Mouse (Mus musculus): ENCODE measurements around the gene Cdhr2. TPM values are rescaled to one million over a fixed set of nuclear protein-coding genes. Genes with fewer than 3 reads are reported as not detected.

Gene Cdhr2
- polyA plus RNA-seq, 1 experiment from 2014 or later: not detected

Other genes with a start within 250 kb of the Cdhr2 start
- gene Thoc3, start 232.6 kb upstream of the Cdhr2 start, polyA plus RNA-seq (2014; fragmentation: Nextera tagmentation; extraction: Ambion mirVana): 160 and 161 TPM in 2 replicates
- 22.5 and 23.6 TPM in 2 replicates for gene Simc1, start 197.7 kb upstream of the Cdhr2 start, polyA plus RNA-seq (2014; fragmentation: Nextera tagmentation; extraction: Ambion mirVana)
- 188 and 204 TPM in 2 replicates for gene 4833439L19Rik, start 136.0 kb upstream of the Cdhr2 start, polyA plus RNA-seq (2014; fragmentation: Nextera tagmentation; extraction: Ambion mirVana)
- gene Arl10, start 126.4 kb upstream of the Cdhr2 start, polyA plus RNA-seq (2014; fragmentation: Nextera tagmentation; extraction: Ambion mirVana): 24.9 and 26.0 TPM in 2 replicates
- gene Nop16, start 111.4 kb upstream of the Cdhr2 start, polyA plus RNA-seq (2014; fragmentation: Nextera tagmentation; extraction: Ambion mirVana): 72.5 and 75.1 TPM in 2 replicates
- gene Higd2a, start 111.3 kb upstream of the Cdhr2 start, polyA plus RNA-seq (2014; fragmentation: Nextera tagmentation; extraction: Ambion mirVana): 154 and 168 TPM in 2 replicates
- 19.4 and 20.7 TPM in 2 replicates for gene Cltb, start 90.1 kb upstream of the Cdhr2 start, polyA plus RNA-seq (2014; fragmentation: Nextera tagmentation; extraction: Ambion mirVana)
- 89.2 and 96.9 TPM in 2 replicates for gene Faf2, start 79.7 kb upstream of the Cdhr2 start, polyA plus RNA-seq (2014; fragmentation: Nextera tagmentation; extraction: Ambion mirVana)
- gene Rnf44, start 7.6 kb upstream of the Cdhr2 start, polyA plus RNA-seq (2014; fragmentation: Nextera tagmentation; extraction: Ambion mirVana): 65.0 and 66.6 TPM in 2 replicates
- 3.0 and 3.4 TPM in 2 replicates for gene Gprin1, start 48.4 kb downstream of the Cdhr2 start, polyA plus RNA-seq (2014; fragmentation: Nextera tagmentation; extraction: Ambion mirVana)
- 0.36 and 0.46 TPM in 2 replicates for gene Sncb, start 65.1 kb downstream of the Cdhr2 start, polyA plus RNA-seq (2014; fragmentation: Nextera tagmentation; extraction: Ambion mirVana)
- not detected in 2 replicates for gene Eif4e1b, start 82.5 kb downstream of the Cdhr2 start, polyA plus RNA-seq (2014; fragmentation: Nextera tagmentation; extraction: Ambion mirVana)
- gene Tspan17, start 87.9 kb downstream of the Cdhr2 start, polyA plus RNA-seq (2014; fragmentation: Nextera tagmentation; extraction: Ambion mirVana): 6.7 and 8.5 TPM in 2 replicates
- gene Unc5a, start 247.9 kb downstream of the Cdhr2 start, polyA plus RNA-seq (2014; fragmentation: Nextera tagmentation; extraction: Ambion mirVana): 1.0 and 1.5 TPM in 2 replicates